ENCODE assay signal across 7 mouse cellular contexts in genomic region chr15:80263610-80264575, GRCm38 (mm10). TPM values are rescaled to one million over a fixed set of nuclear protein-coding genes. Genes with fewer than 3 reads are reported as not detected.
DNase-seq lines count a peak whose midpoint lies in the region; ATAC-seq and TF ChIP-seq lines count a peak whose summit lies in the region.

TSS of gene Rps19bp1 (minus strand) at chr15:80264315.

- peak; percentile 81 for ATAC-seq in intestine, postnatal 0 days
- ATAC-seq in midbrain, embryonic 13.5 days: peak; percentile 92

- peak within 1 kb of the TSS; percentile 28; the same call in 1 of the 2 replicates for H3K27ac ChIP-seq in intestine, postnatal 0 days (ENCODE audit: low read depth, low read length)
- peak within 1 kb of the TSS; percentile 88 for H3K27ac ChIP-seq in limb, embryonic 10.5 days
- peak within 1 kb of the TSS; percentile 64 for H3K27ac ChIP-seq in midbrain, embryonic 13.5 days

- peak; percentile 20 for TF ChIP-seq CTCF in intestine, postnatal 0 days (IDR thresholded peaks at IDR 0.05; ENCODE audit: low read depth)

- H3K9me3 ChIP-seq in intestine, postnatal 0 days (ENCODE audit: control insufficient read depth): no peaks in the 10 kb centered on the region
- H3K9me3 ChIP-seq in limb, embryonic 10.5 days (replicated peaks): no peaks in the 10 kb centered on the region
- no peaks in the 10 kb centered on the region for H3K9me3 ChIP-seq in midbrain, embryonic 13.5 days

- under 1% methylated on average over 66 of the region's 66 CpGs for WGBS in intestine, postnatal 0 days
- 1% methylated on average over 66 of the region's 66 CpGs for WGBS in limb, embryonic 10.5 days
- 2% methylated on average over 66 of the region's 66 CpGs for WGBS in midbrain, embryonic 13.5 days

- H3K9ac ChIP-seq in intestine, postnatal 0 days (ENCODE audit: low read depth, low read length): peak within 1 kb of the TSS; percentile 70
- H3K9ac ChIP-seq in midbrain, embryonic 13.5 days (replicated peaks): peak within 1 kb of the TSS; percentile 89

- 0 out of 2 replicates have a peak, but pooled peaks cover 5% of the 10 kb centered on the region for H3K36me3 ChIP-seq in intestine, postnatal 0 days (ENCODE audit: control insufficient read depth, insufficient read depth)
- peaks cover 34% of the 10 kb centered on the region for H3K36me3 ChIP-seq in limb, embryonic 10.5 days
- H3K36me3 ChIP-seq in midbrain, embryonic 13.5 days: peaks cover 18% of the 10 kb centered on the region

- no peaks in the 10 kb centered on the region; the same call in 1 of the 2 replicates for H3K4me1 ChIP-seq in intestine, postnatal 0 days (replicated peaks; ENCODE audit: control insufficient read depth, insufficient read depth, low read length)
- peaks cover 26% of the 10 kb centered on the region for H3K4me1 ChIP-seq in limb, embryonic 10.5 days
- peaks cover 19% of the 10 kb centered on the region for H3K4me1 ChIP-seq in midbrain, embryonic 13.5 days (replicated peaks)

- DNase-seq in adrenal gland, postnatal 10 days: peak; percentile 91
- peak; percentile 93 for DNase-seq in embryo, embryonic 9.5 days (ENCODE audit: extremely low spot score)
- no peak for DNase-seq in gonadal fat pad, adult 2 months (ENCODE audit: low read depth)
- peak; percentile 95 for DNase-seq in limb, embryonic 10.5 days (ENCODE audit: low spot score)
- DNase-seq in spleen, adult 12 weeks (ENCODE audit: low spot score): peak; percentile 90

- no peaks in the 10 kb centered on the region for H3K27me3 ChIP-seq in intestine, postnatal 0 days (replicated peaks; ENCODE audit: control insufficient read depth, insufficient read depth, low read length)
- no peaks in the 10 kb centered on the region for H3K27me3 ChIP-seq in limb, embryonic 10.5 days (ENCODE audit: low read depth, poor library complexity, severe bottlenecking)
- H3K27me3 ChIP-seq in midbrain, embryonic 13.5 days: no peaks in the 10 kb centered on the region

- H3K4me3 ChIP-seq in intestine, postnatal 0 days (ENCODE audit: low read depth, low read length): peak within 1 kb of the TSS; percentile 89
- peak within 1 kb of the TSS; percentile 99 for H3K4me3 ChIP-seq in limb, embryonic 10.5 days
- H3K4me3 ChIP-seq in midbrain, embryonic 13.5 days (replicated peaks): peak within 1 kb of the TSS; percentile 89

- peak within 1 kb of the TSS; percentile 85 for H3K4me2 ChIP-seq in intestine, postnatal 0 days (replicated peaks; ENCODE audit: low read depth)
- peak within 1 kb of the TSS; percentile 72 for H3K4me2 ChIP-seq in midbrain, embryonic 13.5 days (replicated peaks)

RNA-seq across cellular contexts. Expression of gene Rps19bp1, which starts in this region (rescaled TPM):
- total RNA-seq in adrenal gland, postnatal 10 days (2021): 10 to 100 TPM; 33.0 to 37.6 TPM
- polyA plus RNA-seq in gonadal fat pad, adult 2 months (2012; rRNA removed): 32.1 and 32.7 TPM in 2 replicates
- 48.4 and 49.3 TPM in 2 replicates for polyA plus RNA-seq in intestine, postnatal 0 days (2015; fragmentation: Nextera tagmentation; extraction: Ambion mirVana)
- polyA plus RNA-seq in limb, embryonic 10.5 days (2016; fragmentation: Nextera tagmentation; extraction: Ambion mirVana): 70.0 and 75.5 TPM in 2 replicates
- polyA plus RNA-seq in midbrain, embryonic 13.5 days (2015; fragmentation: Nextera tagmentation; extraction: Ambion mirVana): 72.9 and 77.8 TPM in 2 replicates

Comparison
In these comparisons a context has a peak if more than half of its experiments do, and no peak if none do; other contexts are left out.
1. H3K27ac ChIP-seq: peak in every context shown above with its lines; median percentile 88 in limb, embryonic 10.5 days; 64 in midbrain, embryonic 13.5 days; 28 in intestine, postnatal 0 days.